Mouse (Mus musculus) monocyte, adult 2 months (primary cell): Measurements from ENCODE around the gene Ptger4.

Experiments
- DNase-seq, 2 experiments: peaks; one replicate each; pipeline ENCODE4 v3.0.0; 2022; ENCODE audit warnings: low spot score in 2 of 2, low read depth in 1 of 2

Ptger4 gene

GRCm38 (mm10) chr15:5243959-5244905 is at the start of gene Ptger4:
Ptger4 (minus strand) TSS chr15:5244187.
- peak; percentile 86 to 97 for DNase-seq

GRCm38 (mm10) chr15:5288412-5288811 is 44.4 kb upstream of the Ptger4 start:
- no peak for DNase-seq

- DNase-seq: no peak
Observed at GRCm38 (mm10) chr15:5287072-5287471, 43.1 kb upstream of the Ptger4 start.

GRCm38 (mm10) chr15:5281316-5281715 is 37.3 kb upstream of the Ptger4 start:
- DNase-seq: no peak

- no peak for DNase-seq
Observed at GRCm38 (mm10) chr15:5279831-5280230, 35.8 kb upstream of the Ptger4 start.

GRCm38 (mm10) chr15:5278525-5278924 is 34.5 kb upstream of the Ptger4 start:
- DNase-seq: no peak

- no peak for DNase-seq
Observed at GRCm38 (mm10) chr15:5273981-5274380, 30.0 kb upstream of the Ptger4 start.

- DNase-seq: no peak
Observed at GRCm38 (mm10) chr15:5266095-5266494, 22.1 kb upstream of the Ptger4 start.

- no peak for DNase-seq
Observed at GRCm38 (mm10) chr15:5262874-5263504, 19.0 kb upstream of the Ptger4 start.

- no peak for DNase-seq
Observed at GRCm38 (mm10) chr15:5262095-5262667, 18.2 kb upstream of the Ptger4 start.

- no peak for DNase-seq
Observed at GRCm38 (mm10) chr15:5261004-5261403, 17.0 kb upstream of the Ptger4 start.

- DNase-seq: no peak
Observed at GRCm38 (mm10) chr15:5260183-5260582, 16.2 kb upstream of the Ptger4 start.

- no peak for DNase-seq
Observed at GRCm38 (mm10) chr15:5250182-5250581, 6.2 kb upstream of the Ptger4 start.

- DNase-seq: peak in 1 of 2 experiments; percentile 30
Observed at GRCm38 (mm10) chr15:5243036-5243958, 690 bp downstream of the Ptger4 start.

GRCm38 (mm10) chr15:5242241-5243035 is 1.5 kb downstream of the Ptger4 start:
- DNase-seq: no peak

GRCm38 (mm10) chr15:5241304-5242201 is 2.4 kb downstream of the Ptger4 start:
- no peak for DNase-seq

- DNase-seq: no peak
Observed at GRCm38 (mm10) chr15:5240360-5240759, 3.6 kb downstream of the Ptger4 start.

- DNase-seq: no peak
Observed at GRCm38 (mm10) chr15:5239901-5240300, 4.1 kb downstream of the Ptger4 start.

- DNase-seq: no peak
Observed at GRCm38 (mm10) chr15:5239361-5239760, 4.6 kb downstream of the Ptger4 start.
